Mouse (Mus musculus) gastrocnemius, adult 8-10 months (tissue): ENCODE measurements around the gene Tmem50a. TPM values are rescaled to one million over a fixed set of nuclear protein-coding genes. Genes with fewer than 3 reads are reported as not detected.

Experiments
- DNase-seq, 2 experiments: peaks; one replicate each; pipeline ENCODE4 v3.0.0; 2022; ENCODE audit warnings: low spot score in 2 of 2
- total RNA-seq, 4 experiments: library from RNA; stranded (reverse); gene quantifications; 2 replicates each; pipeline ENCODE4 v1.2.4; 2022

Tmem50a gene
- total RNA-seq, 4 experiments from 2014 or later: 26.4 to 33.9 (median 31.7) TPM

DNA sequence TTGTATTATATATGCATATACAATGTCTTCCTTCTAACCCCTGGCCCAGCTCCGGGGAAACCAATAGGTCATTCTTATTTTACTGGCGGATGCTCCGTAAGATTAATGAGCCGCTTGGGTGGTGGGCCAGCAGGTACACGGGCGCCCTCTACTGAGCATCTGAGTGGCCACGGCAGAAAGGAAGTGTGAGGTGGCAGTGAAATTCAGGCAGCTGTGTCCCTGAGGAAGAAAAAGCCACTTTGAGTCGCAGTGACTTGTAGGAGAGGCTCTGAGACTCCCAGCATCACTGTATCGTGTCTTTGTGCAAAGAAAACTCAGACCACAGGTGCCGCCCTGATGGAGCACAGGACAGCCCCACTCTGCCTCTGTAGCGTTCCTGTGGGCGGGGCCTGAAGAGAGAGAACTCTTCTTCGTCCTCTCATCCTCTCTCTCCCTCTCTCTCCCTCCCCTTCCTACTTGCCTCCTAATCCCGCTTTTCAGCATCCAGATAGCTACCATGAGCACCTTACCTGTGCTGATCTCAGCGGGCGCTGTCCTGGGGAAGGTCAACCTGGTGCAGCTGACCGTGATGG, 35.3 kb downstream of the Tmem50a start:
- peak; percentile 34 to 40 for DNase-seq

DNA sequence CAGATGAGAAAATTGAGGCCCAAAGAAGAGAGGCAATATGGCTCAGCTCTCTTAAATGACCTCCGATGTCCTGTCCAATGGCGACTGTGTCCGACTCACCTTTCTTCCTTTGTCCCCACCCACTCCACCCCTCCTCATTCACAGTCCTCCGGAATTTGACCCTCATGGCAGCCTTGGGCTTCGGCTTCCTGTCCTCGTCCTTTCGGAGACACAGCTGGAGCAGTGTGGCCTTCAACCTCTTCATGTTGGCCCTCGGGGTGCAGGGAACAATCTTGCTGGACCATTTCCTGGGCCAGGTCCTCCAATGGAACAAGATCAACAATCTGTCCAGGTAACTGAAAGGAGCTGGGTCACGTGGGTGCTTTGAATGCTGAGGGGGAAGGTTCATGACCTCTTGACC, 38.7 kb downstream of the Tmem50a start:
- no peak for DNase-seq

DNA sequence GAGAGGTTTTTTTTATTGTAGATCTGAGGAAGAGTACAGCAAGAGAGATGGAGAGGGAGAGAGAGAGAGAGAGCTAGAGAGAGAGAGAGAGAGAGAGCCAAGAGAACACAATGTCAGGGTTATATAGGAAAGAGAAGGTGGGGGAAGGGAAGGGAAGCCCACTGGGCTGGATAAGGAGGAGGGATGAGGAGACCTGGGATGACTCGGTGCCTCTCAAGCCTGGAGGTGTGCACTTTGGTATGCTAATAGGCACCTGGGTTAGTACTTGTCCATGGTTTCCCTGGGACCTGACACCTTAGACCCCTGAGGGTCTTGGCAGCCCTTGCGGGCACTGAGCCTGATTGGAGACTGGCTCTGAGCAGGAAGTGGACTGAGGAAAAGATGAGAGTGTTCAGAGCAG, 42.9 kb downstream of the Tmem50a start:
- DNase-seq: no peak

DNA sequence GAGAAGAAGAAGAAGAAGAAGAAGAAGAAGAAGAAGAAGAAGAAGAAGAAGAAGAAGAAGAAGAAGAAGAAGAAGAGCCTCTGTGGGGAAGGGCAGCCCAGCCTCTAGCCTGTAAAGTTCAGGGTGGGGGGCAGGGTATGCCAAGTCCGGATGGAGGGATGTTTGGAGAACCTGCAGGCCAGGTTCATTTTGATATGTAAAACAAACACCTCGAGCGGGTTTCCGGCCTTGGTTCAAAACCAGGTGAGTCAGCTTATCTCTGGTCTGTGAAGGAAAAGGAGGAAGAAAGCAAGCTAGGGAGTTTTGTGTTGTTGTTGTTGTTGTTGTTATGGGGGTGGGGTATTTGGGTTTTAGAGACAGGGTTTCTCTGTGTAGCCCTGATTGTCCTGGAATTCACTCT, 43.3 kb downstream of the Tmem50a start:
- DNase-seq: no peak

DNA sequence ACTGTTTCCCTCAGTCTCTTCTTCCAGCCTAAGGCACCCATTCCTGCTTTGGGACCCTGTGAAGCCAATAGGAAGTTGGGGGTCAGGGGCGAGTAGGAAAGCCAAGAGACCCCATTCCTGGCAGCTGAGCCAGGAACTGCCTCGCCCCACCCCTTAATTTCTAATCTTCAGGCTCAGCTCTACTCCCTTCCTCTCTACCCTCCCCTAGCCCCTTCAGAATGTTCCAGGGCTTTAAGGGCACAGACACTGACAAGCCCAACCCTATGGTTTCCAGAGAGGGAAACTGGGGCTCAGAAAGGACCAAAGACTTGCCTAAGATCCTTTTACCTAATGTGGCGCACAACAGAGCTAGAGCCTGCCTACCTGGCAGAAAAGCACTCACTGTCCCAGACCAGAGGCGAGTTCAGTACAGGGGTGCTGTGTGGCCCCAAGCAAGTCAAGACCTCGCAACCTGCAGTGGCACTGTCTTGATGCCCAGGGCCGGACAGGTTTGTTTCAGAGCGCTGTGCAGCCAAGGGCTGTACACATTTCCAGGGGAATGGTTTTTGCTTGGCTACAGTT, 44.9 kb downstream of the Tmem50a start:
- DNase-seq: no peak

DNA sequence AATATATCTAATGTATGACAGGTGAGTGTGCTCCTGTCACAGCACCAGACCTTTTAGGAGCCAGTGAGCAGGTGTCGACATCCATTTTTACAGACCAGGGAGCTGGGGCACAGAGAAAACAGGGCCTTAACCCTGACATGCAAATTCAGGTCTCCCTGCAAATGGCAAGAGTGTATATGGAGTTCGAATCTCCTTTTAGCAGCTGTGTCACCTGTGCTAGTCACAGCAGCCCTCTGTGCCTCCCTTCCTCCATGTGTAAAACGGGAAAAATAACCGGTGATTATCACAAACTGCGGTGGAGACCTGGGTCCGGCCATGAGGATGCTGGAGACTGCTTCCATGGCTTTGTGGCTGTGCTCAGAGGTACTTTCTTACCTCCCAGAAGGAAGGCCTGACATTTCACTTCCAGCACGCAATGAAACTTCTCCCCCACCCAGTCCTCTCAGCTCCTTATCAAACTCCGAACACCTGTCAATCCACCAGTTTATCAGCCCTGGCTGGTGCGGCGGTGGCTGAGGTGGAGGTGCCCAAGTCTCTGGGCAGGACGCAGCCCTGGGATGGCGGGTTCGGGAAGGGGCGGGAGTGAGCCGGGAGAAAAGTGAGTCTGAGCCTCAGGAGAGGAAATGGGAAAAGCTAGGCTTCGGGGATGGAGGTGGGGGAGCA, 45.6 kb downstream of the Tmem50a start:
- DNase-seq: no peak

DNA sequence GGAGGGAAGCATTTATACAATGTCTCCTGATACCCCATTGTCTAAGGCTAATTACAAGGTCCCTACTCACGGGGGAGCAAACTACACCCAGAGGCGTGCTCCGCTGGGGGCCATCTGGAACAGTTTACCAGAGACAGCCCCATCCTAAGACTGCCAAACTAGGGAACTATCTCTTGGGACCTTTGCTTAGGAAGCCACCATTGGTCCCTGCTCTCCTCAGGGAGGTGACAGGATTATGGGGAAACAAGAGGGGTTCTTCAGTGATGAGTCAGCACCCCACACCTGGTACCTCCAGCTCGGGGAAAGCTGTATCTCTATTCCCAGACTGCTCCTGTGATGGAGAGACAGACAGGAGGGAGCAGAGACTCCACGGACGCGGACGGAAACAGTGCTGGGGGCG, 46.3 kb downstream of the Tmem50a start:
- DNase-seq: no peak

DNA sequence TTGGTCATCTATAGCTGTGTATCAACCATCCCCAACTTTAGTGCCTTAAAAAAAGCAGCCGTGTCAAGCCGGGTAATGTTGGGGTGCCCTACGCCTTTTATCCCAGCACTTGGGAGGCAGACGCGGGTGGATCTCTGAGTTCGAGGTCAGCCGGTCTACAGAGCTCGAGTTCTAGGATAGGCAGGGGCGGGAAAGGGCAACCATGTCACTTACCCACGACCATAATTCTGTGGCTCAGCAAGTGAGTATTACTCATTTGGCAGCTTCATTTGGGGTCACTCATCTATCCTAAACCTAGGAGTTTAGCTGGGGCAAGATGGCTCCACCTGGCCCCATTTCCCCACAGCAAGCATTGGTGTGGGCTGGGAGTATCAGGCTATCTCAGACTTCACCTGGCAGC, 46.8 kb downstream of the Tmem50a start:
- no peak for DNase-seq

DNA sequence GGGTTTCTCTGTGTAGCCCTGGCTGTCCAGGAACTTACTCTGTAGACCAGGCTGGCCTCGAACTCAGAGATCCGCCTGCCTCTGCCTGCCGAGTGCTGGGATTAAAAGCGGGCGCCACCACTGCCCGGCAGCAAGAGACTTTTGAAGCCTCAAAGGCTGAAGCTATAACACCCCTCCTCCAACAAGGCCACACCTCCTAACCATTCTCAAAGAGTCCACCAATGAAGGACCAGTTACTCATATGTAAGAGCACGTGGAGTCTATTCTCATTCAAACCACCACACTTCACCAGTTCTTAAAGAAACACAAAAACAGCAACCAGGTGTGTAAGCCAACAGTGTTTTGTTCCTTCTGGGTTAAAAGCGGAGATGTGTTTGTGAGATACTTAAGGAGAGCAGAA, 47.2 kb downstream of the Tmem50a start:
- no peak for DNase-seq

DNA sequence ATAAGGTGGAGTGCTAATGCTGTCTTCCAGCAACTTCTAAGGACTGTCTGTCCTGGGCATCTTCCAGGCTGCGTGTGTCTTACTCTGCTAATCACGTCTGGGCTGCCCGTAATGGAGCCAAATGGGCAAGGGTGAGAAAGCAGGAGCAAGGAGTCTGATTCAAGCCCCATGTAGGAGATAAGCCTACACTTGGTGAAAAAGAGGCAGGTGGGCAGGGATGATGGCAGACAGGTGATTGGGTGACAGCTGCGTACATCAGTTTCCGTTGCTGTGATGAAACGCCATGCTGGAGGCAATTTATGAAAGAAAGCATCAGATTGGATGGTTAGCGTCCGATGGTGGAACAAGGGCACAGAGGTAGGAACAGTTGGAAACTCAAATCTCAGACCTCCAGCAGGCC, 47.6 kb downstream of the Tmem50a start:
- DNase-seq: no peak

DNA sequence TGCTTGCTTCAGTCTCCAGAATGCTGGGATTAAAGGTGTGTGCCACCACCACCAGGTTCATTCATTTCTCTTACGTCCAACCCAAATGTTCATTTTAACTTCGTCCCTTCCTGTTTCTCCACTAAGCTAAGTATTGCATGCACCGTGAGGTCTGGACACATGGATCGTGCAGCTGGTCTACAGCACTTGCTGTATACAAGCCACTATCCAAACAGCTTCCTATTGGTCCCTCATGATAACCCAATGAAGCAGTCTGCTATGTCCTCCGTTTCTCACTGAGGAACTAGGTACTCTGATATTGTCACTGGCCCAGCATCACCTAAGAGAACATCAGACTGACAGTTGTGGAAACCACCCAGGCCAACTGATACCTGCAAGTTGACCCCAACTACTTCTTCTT, 49.0 kb downstream of the Tmem50a start:
- no peak for DNase-seq

DNA sequence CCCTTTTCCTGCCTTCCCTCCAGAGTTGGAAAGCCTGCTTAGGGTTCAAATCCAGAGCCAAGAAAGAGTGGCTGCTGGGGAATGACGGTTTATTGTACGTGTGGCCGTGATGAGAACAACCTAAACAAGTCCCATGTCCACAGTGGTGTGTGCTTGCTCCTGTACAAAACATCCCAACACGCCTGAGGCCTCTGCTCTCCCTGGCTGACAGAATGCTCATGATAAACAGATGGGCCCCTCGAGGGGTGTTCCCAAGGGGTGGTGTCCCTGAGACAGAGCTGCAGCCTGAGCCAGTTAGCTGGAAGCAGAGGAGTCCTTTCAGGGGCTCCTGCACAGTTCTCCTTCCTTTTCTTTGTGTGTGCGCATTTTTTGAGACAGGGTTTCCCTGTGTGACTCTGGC, 49.5 kb downstream of the Tmem50a start:
- DNase-seq: no peak

DNA sequence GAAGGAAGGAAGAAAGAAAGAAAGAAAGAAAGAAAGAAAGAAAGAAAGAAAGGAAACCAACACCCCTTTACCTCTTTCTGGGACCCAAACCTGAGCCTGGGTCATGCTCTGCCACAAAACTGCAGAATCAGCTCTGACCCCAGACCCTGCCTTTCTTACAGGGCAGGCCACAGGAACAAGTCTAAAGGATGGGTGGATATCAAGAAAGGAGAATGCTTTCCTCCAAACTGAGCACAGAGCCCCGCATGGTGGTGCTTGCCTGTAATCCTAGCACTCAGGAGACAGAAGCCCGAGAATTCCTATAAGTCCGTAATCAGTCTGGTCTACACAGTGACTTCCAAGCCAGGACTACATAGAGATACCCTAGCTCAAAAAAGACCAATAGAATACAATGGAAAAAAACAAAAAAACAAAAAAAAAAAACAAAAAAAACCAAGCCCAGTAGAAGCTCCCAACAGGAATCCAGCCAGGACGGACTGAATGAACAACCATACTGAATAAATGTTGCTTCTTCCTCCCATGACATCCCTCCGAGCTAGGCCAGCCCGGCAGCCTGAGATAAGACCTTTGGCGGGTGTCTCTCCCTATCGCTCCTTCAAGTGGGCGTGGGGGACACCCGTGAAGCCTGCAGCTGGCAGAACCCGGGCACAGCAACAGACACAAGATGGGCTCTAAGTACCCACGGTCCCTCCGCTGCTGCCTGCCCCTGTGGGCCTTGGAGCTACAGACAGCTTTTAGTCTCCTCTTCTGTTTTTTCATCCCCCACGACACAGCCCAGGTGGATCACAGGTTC, 50.7 kb downstream of the Tmem50a start, which contains the start of gene Rhd:
TSS of gene Rhd (plus strand) at position 600 of the 793 bp plus-strand sequence.
- DNase-seq: no peak

DNA sequence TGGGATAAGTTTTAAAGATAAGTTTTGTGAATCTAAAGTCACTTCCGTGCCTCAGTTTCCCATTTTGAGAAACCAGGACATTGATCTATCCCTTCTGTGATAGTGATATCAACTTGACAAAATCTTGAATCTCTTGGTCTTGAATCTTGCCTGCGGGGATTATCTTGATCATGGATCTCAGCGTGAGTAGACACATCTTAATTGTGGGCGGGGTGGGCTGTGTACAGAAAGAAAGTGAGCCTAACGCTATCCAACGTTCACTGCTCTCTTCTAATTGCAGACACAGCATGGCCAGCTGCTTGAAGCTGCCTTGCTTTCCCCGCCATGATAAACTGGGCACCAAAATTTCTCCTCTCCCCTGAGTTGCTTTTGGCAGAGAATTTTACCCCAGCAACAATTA, 51.8 kb downstream of the Tmem50a start:
- DNase-seq: no peak

DNA sequence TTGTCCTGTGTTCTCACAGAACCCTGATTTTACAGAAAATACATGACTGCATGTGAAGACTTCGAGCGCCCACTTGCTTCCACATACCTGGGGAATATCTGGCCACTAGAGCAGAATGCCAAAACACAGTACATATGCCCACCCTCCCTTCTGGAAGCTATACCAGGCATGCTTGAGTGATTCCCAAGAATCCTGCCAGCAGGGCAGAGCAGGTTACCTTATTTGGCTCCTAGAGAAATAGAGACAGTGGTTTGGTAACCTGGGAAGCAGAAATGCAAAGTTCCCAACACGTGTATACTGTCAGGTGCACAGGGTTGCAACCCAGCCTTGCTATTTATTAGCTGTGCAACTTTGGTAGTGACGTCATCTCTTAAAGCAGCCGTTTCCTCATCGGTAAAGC, 52.9 kb downstream of the Tmem50a start:
- DNase-seq: no peak

DNA sequence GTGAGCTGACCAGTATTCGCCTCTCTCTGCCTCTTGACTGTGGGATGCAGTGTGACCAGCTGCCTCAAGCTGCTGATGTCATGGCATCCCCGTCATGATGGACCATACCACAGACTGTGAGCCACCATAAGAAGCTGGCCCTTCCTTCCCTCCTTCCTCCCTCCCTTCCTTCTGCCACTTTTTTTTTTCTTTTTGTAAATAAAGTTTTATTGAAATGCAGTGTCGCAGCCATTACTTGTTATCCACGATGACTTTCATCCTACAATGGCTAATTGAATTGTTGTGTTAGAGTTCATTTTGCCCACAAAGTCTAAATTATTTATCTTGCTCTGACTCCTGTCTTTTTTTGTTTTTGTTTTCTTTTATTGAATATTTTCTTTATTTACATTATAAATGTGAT, 56.3 kb downstream of the Tmem50a start:
- DNase-seq: no peak

DNA sequence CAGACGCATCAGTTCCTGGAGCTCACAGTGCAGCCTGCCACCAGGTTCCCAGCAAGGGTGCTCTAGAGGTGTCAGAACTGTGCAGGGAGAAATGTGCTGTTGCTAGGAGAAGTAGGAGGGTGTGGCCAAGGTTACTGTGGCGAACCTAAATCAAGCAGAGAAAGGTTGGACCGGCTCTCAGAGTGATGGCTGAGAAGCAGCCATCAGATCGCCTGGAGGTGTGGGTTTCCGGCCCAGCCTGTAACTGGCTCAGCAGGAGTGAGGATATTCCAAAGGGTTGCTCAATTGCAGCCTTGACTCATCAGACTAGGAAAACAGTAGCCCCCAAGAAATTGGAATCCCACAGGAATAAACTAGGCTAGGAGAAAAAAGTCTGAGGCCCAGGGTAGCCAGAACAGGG, 58.3 kb downstream of the Tmem50a start:
- DNase-seq: no peak

DNA sequence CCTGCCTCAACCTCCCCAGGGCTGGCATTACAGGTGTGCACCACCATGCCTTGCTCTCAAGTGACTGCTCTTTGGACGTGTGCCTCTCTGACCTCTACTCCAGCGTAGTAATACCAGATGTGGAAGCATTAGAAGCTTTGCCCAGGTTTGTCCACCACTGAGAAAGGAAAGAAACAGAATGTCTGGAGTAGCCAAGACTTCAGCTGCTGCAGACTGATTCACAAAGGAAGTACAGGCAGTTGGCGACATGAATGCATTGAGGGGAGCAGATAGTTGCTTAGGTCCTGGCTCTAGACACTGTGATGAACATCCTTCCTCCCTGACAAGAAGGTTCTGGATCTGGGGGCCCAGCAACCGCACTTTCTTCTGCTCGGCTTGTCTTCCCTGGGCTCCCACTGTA, 58.8 kb downstream of the Tmem50a start:
- DNase-seq: no peak

DNA sequence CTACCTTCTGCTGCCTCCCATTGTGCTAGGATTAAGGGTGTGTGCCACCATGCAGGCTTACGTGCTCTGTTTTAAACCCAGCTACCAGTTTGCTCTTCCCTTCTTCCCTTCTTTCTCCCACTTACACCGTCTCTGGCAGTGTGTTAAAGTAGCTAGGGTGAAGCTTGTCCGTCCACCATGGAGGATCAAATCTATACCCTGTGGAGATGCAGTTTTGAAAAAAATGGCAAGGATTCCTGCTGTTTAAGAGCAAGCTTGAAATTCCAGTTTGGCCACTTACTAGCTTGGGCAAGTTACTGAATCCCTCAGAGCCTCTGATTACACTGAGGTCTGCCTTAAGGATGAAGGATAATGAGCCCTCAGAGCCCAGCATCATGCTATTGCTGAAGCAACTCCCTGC, 59.5 kb downstream of the Tmem50a start:
- DNase-seq: no peak

DNA sequence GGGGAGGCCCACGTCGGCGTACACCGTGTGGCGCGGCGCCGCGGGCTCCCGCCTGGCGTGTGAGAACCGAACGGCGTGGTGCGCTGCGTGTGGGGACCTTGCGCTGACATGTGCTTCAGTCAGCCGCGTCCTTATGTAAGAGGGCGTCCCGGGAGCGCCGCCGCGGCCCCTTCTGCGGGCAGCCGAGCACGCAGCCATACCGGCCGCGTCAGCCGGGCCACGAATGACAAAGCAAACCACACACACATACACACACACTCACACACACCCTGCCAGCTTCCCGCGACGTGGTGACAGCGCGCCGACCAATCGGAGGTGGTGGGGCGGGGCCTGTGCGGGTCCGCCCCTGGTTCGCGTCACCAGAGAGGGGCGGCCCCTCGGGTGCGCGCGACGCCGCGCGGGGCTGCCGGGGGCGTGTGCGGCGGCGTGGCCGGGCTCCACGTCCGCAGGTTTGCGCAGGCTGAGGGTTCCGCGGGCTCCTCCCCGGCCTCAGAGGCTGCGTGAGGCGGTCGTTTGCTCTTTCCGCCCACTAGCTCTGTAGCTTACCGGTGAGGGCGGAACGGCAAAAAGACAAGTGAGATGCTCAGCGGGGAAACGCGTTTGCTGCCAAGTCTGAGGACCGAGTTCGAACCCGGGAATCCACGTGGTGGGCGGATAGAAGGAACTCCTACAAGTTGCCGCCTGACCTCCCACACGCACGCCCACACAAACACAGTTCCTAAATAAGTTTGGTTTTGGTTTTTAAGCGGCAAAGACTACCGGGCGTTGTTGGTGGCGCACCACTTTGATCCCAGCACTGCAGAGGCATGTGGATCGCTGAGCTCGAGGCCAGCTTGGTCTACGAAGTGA, 61.0 kb downstream of the Tmem50a start:
- DNase-seq: peak; percentile 91 to 93

DNA sequence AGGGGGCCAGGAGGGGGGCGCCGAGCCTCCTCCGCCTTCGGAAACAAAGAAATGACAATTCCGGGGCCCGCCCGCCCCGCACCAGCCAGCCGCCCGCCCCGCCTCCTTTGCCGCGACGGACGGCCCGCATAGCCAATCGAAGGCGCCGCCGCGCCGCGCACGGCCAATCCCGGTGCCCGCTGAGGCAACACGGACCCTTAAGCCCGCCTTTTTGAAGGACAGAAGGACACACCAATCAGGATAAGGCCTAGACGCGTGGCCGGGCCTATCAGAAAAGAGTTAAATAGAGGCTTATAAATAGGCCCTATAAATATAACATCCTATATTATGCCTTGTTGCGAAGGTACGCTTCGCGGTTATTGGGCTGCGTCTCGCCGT, 61.6 kb downstream of the Tmem50a start, which contains the start of gene Maco1:
TSS of gene Maco1 (minus strand) at position 87 of the 378 bp plus-strand sequence.
- peak; percentile 98 to 99 for DNase-seq
